Mouse (Mus musculus) neural tube, embryonic 13.5 days (tissue): ENCODE results near the gene Ap2b1. TPM values are rescaled to one million over a fixed set of nuclear protein-coding genes. Genes with fewer than 3 reads are reported as not detected.

ENCODE experiments used
- ATAC-seq: fragments of 200-750 bp; cut with Nextera tagmentation; 2 replicates; pipeline ENCODE4 v1.8.0; 2017; ENCODE audit warnings: low read depth, mild to moderate bottlenecking, moderate TSS enrichment, moderate library complexity
- H3K27ac ChIP-seq: fragments of 300-500 bp; sonication (generic); replicated peaks from 2 replicates; pipeline ENCODE4 v1.5.1; 2015; ENCODE audit warnings: moderate library complexity, mild to moderate bottlenecking, inconsistent platforms
- H3K27me3 ChIP-seq: fragments of 300-500 bp; sonication (generic); 2 replicates; pipeline ENCODE4 v1.6.1; 2015; ENCODE audit warnings: mild to moderate bottlenecking, inconsistent platforms
- H3K36me3 ChIP-seq: fragments of 300-500 bp; sonication (generic); 2 replicates; pipeline ENCODE4 v1.6.1; 2015; ENCODE audit warnings: mild to moderate bottlenecking, inconsistent platforms
- H3K4me1 ChIP-seq: fragments of 300-500 bp; sonication (generic); replicated peaks from 2 replicates; pipeline ENCODE4 v1.6.1; 2015; ENCODE audit warnings: inconsistent platforms
- H3K4me2 ChIP-seq: fragments of 300-500 bp; sonication (generic); 2 replicates; pipeline ENCODE4 v1.6.1; 2015; ENCODE audit warnings: inconsistent platforms, mild to moderate bottlenecking, moderate library complexity
- H3K4me3 ChIP-seq: fragments of 300-500 bp; sonication (generic); 2 replicates; pipeline ENCODE4 v1.5.1; 2015; ENCODE audit warnings: mild to moderate bottlenecking, inconsistent platforms
- H3K9ac ChIP-seq: fragments of 300-500 bp; sonication (generic); 2 replicates; pipeline ENCODE4 v1.6.1; 2015; ENCODE audit warnings: moderate library complexity, mild to moderate bottlenecking, inconsistent platforms
- H3K9me3 ChIP-seq: fragments of 300-500 bp; sonication (generic); 2 replicates; pipeline ENCODE4 v1.6.1; 2016; ENCODE audit warnings: inconsistent platforms
- WGBS: fragments of 180-500 bp; shearing (Covaris S2); methylation state at CpG from one replicate; pipeline ENCODE4 v1.1.7; 2015; 5-methylcytosine and 5-hydroxymethylcytosine counted together
- polyA plus RNA-seq: library from polyadenylated mRNA; unstranded; fragments of >200 nt; fragmentation: Nextera tagmentation; extraction: Ambion mirVana; gene quantifications from 2 replicates; pipeline ENCODE4 v1.2.1, GENCODE M21; 2015

Ap2b1 gene
- polyA plus RNA-seq, 1 experiment from 2014 or later, result 115 TPM

DNA sequence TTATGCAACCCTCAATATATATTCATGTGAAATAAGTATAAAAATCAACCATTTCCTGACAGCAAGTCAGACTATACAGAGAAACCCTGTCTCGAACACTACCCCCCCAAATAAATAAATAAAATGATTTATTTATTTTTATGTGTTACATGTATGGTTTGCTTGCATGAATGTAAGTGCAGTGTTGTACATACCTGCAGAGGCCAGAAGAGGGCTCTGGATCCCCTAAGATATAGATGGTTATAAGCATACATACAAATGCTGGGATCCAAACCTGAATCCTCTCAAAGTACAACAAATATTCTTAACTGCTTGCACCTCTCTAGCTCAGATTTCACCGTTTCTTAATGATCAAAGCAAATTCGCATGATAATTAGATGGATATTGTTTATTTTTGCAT is 58.6 kb downstream of the Ap2b1 start:
- peaks cover 7% of the 10 kb centered on the region; the same call in 1 of the 2 replicates for H3K4me1 ChIP-seq
- ATAC-seq, result no peak
- no peak overlapping the region for H3K4me3 ChIP-seq
- 73% methylated on average over 3 of the region's 3 CpGs for WGBS
- no peak overlapping the region for H3K9ac ChIP-seq
- peaks cover 34% of the 10 kb centered on the region for H3K36me3 ChIP-seq
- H3K9me3 ChIP-seq, result no peaks in the 10 kb centered on the region
- H3K4me2 ChIP-seq, result no peak overlapping the region
- no peaks in the 10 kb centered on the region for H3K27me3 ChIP-seq
- no peak overlapping the region for H3K27ac ChIP-seq

DNA sequence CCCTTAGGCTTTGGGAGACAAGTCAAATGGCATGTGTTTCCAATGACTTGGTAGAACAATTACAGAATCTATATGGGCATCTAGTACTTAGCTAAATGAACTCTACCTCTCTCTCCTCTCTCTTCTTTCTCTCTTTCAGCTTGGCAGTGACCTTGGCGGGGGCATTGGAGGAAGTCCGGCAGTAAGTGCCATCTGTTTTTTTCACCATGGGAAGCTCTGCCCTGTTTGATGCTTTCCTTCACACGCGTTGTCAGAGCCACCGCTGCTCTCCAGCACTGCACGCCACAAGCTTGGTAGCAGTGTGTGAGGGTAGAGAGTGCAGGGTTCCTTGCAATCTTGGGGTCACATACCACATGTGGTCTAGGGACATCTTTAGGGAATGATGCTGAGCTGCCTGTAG is 65.8 kb downstream of the Ap2b1 start:
- WGBS, result 89% methylated on average over 6 of the region's 6 CpGs
- Histone ChIP-seq H3K4me2 (no peak overlapping the region), H3K27me3 (no peaks in the 10 kb centered on the region), H3K36me3 (peaks cover 46% of the 10 kb centered on the region), H3K27ac (no peak overlapping the region), H3K4me1 (no peaks in the 10 kb centered on the region), H3K9me3 (no peaks in the 10 kb centered on the region), H3K4me3 (no peak overlapping the region), H3K9ac (no peak overlapping the region)
- no peak for ATAC-seq

DNA sequence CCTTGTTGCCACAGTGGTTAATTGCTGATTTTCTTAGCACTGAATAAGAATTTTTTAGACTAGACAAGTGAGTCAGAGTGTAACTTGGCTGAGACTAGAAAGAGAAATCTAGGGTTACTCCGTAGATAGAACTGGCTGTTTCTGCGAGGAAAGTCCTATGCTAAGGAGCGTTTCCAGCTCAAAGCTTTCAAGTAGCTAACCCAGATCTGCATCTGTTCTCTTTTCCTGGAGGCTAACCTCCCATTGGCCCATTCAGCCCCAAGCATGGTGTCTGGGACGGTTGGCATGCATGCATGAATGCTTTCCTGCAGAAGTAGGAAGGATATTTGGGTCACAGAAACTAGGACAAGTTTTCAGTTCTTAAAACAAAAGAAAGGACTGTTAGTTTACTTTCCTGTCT is 72.4 kb downstream of the Ap2b1 start:
- Histone ChIP-seq H3K9ac (no peak overlapping the region), H3K4me1 (no peaks in the 10 kb centered on the region), H3K36me3 (peaks cover 85% of the 10 kb centered on the region), H3K4me3 (no peak overlapping the region), H3K27ac (no peak overlapping the region), H3K4me2 (no peak overlapping the region), H3K27me3 (no peaks in the 10 kb centered on the region), H3K9me3 (no peaks in the 10 kb centered on the region)
- no peak for ATAC-seq
- WGBS, result 89% methylated on average over 4 of the region's 4 CpGs

DNA sequence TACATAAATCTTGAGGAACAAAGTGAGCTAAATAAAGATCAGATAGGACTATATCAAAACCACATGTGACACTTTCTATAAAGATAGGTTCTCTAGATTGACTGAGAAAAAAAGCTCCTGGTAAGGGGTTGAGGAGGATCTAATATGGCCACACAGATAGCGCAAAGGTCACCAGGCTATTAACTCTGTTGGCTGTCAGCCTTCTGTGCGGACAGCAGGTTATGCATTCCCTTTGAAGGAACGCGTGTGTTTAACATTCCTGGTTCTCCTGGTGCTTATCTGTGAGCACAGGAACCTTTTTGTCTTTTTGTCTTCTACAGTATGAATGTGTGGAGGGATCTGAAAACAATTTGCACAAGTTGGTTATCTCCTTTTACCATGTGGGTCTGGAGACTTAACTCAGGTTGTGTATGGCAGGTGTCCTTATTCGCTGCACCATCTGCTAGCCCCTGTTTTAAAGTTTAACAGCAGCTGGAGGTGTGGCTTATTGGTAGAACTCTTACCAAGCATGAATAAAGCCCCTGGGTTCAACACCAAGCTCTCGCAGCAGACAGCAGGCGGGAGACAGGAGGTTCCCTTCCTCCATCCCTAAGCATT is 81.0 kb downstream of the Ap2b1 start:
- Histone ChIP-seq H3K4me2 (no peak overlapping the region), H3K27me3 (no peaks in the 10 kb centered on the region), H3K9ac (no peak overlapping the region), H3K27ac (no peak overlapping the region), H3K4me1 (peaks cover 26% of the 10 kb centered on the region), H3K36me3 (peaks cover 40% of the 10 kb centered on the region), H3K4me3 (no peak overlapping the region), H3K9me3 (no peaks in the 10 kb centered on the region)
- 77% methylated on average over 7 of the region's 7 CpGs for WGBS
- no peak for ATAC-seq

DNA sequence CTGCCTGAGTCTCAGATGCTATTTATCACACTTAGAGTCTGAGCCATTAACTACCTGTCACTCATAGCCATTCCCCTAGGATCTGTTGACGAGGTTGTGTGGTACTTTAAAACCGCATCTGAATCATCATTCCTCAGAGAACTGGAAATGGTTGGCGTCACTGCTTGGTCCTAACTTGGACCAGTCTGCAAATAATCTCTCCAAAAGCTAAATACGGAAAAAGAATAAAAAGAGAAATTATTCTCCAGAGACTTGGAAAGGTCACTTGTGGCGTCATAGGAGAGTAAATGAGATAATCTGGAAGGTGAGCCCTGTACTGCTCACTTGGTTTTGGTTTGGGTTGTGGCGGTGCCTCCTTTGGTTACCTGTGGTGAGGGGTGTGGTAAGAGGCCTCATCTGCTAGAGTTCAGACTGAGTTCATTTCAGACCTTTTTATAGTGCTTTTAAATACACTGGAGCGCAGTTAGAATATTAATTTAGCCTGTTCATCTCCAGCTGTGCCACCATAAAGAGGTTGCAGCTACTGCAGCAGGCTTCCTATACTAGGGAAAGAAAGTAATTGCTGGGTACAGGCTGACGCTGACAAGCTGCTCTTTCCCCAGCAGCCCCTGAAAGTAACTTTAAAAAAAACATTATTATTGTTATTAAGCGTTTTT is 84.2 kb downstream of the Ap2b1 start:
- 29% methylated on average over 9 of the region's 9 CpGs for WGBS
- no peak overlapping the region for H3K4me2 ChIP-seq
- no peaks in the 10 kb centered on the region for H3K27me3 ChIP-seq
- peaks cover 19% of the 10 kb centered on the region for H3K36me3 ChIP-seq
- no peak overlapping the region for H3K4me3 ChIP-seq
- ATAC-seq, result peak; percentile 67; the same call in 1 of the 2 replicates
- H3K9me3 ChIP-seq, result no peaks in the 10 kb centered on the region
- no peak overlapping the region for H3K9ac ChIP-seq
- H3K27ac ChIP-seq, result 0 out of 2 replicates have a peak overlapping the region, but pooled peaks have one; percentile 28
- peaks cover 26% of the 10 kb centered on the region for H3K4me1 ChIP-seq

DNA sequence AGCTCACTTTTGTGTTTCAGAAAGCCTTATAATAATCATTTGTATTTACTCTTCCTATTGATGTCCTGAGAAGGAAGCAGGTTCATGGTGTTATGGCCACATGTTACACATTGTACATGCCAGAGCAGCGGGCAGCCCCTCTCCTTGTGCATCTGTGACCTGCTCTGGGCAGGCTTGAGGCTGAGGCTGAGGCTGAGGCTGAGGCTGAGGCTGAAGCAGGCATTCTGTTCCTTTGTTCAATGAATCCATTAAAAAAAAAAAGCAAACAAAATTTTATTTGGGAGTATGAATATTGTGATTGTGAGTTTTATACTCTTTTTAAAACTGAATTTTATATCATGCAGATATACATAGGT is 84.7 kb downstream of the Ap2b1 start:
- H3K4me3 ChIP-seq, result no peak overlapping the region

DNA sequence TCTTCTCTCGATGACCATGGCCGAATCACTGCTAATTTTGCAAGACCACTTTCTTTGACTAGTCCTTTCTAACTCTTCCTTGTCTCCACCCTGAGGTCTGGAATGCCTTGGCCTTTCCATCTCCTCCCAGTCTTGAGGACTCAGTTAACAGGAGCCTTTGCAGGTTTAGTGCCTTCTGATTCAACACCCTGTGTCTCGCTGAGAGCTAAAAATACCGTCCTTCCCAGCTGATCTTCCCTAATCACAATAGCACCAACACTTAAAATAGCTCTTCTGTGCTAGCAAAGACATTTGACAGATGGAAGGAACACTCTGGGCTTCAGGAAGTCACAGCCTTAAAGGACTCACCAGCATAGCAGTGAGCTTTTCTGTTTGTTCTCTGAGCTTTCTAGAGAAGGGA is 94.2 kb downstream of the Ap2b1 start:
- H3K9me3 ChIP-seq, result no peaks in the 10 kb centered on the region
- H3K9ac ChIP-seq, result no peak overlapping the region
- ATAC-seq, result no peak

More for the DNA sequence above, 84.7 kb downstream of the Ap2b1 start:
- Histone ChIP-seq H3K4me2 (no peak overlapping the region), H3K4me1 (peaks cover 26% of the 10 kb centered on the region), H3K36me3 (peaks cover 16% of the 10 kb centered on the region; the same call in 1 of the 2 replicates), H3K9ac (no peak overlapping the region), H3K9me3 (no peaks in the 10 kb centered on the region), H3K27ac (0 out of 2 replicates have a peak overlapping the region, but pooled peaks have one; percentile 34), H3K27me3 (no peaks in the 10 kb centered on the region)
- WGBS, result 41% methylated on average over 1 of the region's 1 CpGs
- no peak for ATAC-seq

DNA sequence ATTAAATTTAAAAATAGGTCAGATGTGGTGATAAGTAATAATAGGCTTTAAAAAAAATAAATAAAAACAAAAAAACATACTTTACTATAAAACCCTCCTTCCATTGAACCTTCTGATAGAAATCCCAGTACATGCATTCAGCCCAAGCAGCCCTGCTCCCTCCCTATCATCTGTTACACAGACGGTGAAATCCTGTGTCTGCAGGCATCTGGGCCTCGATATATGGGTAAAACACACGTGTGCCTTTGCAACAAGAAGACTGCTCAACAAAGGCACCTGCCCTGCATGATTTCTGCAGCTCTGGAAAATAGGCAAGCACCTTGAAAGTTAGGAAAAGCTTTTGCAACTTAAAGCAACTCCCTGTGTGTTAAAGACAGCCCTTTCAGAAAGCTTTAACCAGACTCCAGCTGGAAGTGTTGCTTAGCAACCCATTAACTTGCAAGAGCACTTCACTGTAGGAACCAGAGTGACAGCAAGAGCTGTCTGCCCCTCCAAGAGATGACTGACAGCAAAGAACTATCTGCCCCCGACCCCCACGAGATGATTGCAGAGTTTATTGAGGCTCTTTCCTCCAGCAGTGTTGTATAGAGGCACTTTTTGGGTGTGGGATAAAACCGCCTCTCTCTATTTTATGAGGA is 96.1 kb downstream of the Ap2b1 start:
- H3K9me3 ChIP-seq, result no peaks in the 10 kb centered on the region
- H3K36me3 ChIP-seq, result peaks cover 76% of the 10 kb centered on the region
- no peak overlapping the region for H3K27ac ChIP-seq
- no peaks in the 10 kb centered on the region for H3K27me3 ChIP-seq
- H3K4me1 ChIP-seq, result peaks cover 11% of the 10 kb centered on the region
- H3K9ac ChIP-seq, result no peak overlapping the region
- no peak for ATAC-seq
- 24% methylated on average over 6 of the region's 6 CpGs for WGBS
- no peak overlapping the region for H3K4me3 ChIP-seq
- no peak overlapping the region for H3K4me2 ChIP-seq

More for the DNA sequence above, 94.2 kb downstream of the Ap2b1 start:
- WGBS, result 93% methylated on average over 4 of the region's 4 CpGs
- peaks cover 71% of the 10 kb centered on the region for H3K36me3 ChIP-seq
- no peak overlapping the region for H3K4me2 ChIP-seq
- H3K27me3 ChIP-seq, result no peaks in the 10 kb centered on the region
- peaks cover 11% of the 10 kb centered on the region for H3K4me1 ChIP-seq
- H3K27ac ChIP-seq, result no peak overlapping the region
- no peak overlapping the region for H3K4me3 ChIP-seq

DNA sequence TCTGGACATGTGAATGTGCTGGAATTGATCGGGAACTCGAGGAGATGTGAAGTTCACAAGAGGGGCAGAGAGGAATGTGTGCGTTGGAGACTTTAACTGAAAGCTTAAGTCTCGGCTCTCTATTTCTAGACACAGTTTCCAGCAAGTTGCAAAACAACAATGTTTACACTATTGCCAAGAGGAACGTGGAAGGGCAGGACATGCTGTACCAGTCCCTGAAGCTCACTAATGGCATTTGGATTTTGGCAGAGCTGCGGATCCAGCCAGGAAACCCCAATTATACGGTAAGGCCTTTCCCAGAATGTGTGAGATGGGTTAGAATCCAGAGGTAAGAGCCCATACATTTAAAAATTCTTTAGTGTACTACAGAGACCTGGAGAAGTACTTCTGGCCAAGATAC is 98.8 kb downstream of the Ap2b1 start:
- 92% methylated on average over 7 of the region's 7 CpGs for whole genome bisulfite sequencing
- no peaks in the 10 kb centered on the region for H3K27me3 ChIP-seq
- no peak for ATAC-seq
- H3K9me3 ChIP-seq, result no peaks in the 10 kb centered on the region
- peaks cover 11% of the 10 kb centered on the region for H3K4me1 ChIP-seq
- no peak overlapping the region for H3K9ac ChIP-seq
- peaks cover 63% of the 10 kb centered on the region for H3K36me3 ChIP-seq
- H3K4me3 ChIP-seq, result no peak overlapping the region
- no peak overlapping the region for H3K27ac ChIP-seq
- no peak overlapping the region for H3K4me2 ChIP-seq

DNA sequence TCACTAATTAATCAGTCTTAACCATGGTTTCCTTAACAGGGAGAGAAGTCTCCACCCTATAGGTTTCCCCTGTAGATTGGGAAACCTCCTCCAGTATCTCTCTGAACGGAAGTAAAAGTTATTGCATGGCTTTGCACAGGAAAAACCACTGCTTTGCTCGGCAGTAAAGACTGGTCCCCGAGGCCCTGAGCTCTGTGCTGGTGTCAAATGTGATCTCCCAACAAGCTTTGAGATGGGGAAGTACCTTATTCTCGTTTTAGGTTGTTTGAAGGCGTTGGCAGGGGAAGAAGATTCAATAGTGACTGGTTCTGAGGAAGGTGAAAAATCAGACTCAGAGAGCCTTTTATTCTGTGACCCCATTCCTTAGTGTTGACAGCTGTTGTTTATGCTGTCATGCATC is 99.9 kb downstream of the Ap2b1 start:
- Histone ChIP-seq H3K4me3 (no peak overlapping the region), H3K27me3 (no peaks in the 10 kb centered on the region), H3K4me2 (no peak overlapping the region), H3K4me1 (peaks cover 11% of the 10 kb centered on the region), H3K36me3 (peaks cover 62% of the 10 kb centered on the region), H3K9me3 (no peaks in the 10 kb centered on the region), H3K9ac (no peak overlapping the region), H3K27ac (no peak overlapping the region)
- 82% methylated on average over 5 of the region's 5 CpGs for WGBS
- no peak for ATAC-seq

DNA sequence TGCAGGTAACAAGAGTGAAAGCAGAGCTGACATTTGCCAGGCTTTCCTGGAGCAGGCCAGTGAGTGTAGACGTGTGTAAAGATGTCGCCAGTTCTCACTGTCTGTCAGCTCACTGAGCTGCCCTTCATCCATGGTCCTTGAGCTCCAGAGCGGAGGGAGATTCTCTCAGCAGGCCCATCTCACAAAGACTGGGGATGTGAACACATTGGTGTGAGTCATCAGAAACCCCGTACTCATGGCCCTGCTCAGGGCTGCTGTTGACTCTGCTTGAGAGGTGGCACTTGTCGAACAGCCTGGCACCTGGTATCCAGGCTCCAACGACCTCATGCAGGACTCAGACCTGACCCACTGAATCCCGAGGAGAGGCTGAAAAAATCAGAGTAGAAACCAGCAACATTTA is 105.0 kb downstream of the Ap2b1 start:
- 92% methylated on average over 7 of the region's 7 CpGs for WGBS
- H3K27ac ChIP-seq, result no peak overlapping the region
- no peak for ATAC-seq
- no peaks in the 10 kb centered on the region for H3K9me3 ChIP-seq
- peaks cover 34% of the 10 kb centered on the region for H3K36me3 ChIP-seq
- H3K4me3 ChIP-seq, result no peak overlapping the region
- no peaks in the 10 kb centered on the region for H3K27me3 ChIP-seq
- no peak overlapping the region for H3K4me2 ChIP-seq
- no peaks in the 10 kb centered on the region for H3K4me1 ChIP-seq
- no peak overlapping the region for H3K9ac ChIP-seq

DNA sequence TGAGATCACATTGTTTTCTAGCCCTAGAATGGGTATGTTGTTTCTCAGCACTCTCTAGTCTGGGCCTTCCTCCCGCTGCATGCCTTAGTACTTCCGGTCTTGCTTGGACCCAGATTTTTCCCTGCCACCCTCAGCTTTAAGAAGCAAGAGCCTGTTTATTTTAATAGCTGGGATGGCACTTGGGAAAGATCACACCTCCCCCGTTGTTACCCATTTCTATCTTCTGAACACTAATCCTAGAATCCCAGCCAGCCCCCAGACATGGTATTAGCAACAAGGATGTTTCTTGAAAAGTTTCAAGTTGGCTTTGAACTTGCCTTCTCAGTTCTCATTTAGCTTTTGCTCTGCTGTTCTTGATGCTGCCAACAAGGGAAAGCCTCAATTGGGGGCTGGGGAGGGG is 107.6 kb downstream of the Ap2b1 start:
- Histone ChIP-seq H3K36me3 (peaks cover 21% of the 10 kb centered on the region), H3K9ac (no peak overlapping the region), H3K4me3 (no peak overlapping the region), H3K4me2 (no peak overlapping the region), H3K9me3 (no peaks in the 10 kb centered on the region), H3K27ac (no peak overlapping the region), H3K4me1 (peaks cover 20% of the 10 kb centered on the region), H3K27me3 (no peaks in the 10 kb centered on the region)
- ATAC-seq, result no peak
- 83% methylated on average over 3 of the region's 3 CpGs for WGBS
